Mouse (Mus musculus): ENCODE results near the gene Tnfsfm13. TPM values are rescaled to one million over a fixed set of nuclear protein-coding genes. Genes with fewer than 3 reads are reported as not detected.

Gene Tnfsfm13
- total and polyA plus RNA-seq, 3 experiments, result not detected

GRCm38 (mm10) chr11:69654760-69655159 lies 41.1 kb downstream of the Tnfsfm13 start:
- DNase-seq (ENCODE audit: low spot score), result no peak
- Histone ChIP-seq H3K4me3 (ENCODE audit: low read depth, low read length) (no peak overlapping the region), H3K9me3 (replicated peaks) (no peaks in the 10 kb centered on the region), H3K27me3 (ENCODE audit: insufficient read depth, low read length) (no peaks in the 10 kb centered on the region), H3K36me3 (replicated peaks) (peaks cover 96% of the 10 kb centered on the region), H3K4me1 (ENCODE audit: insufficient read depth, low read depth, low read length) (peaks cover 63% of the 10 kb centered on the region)
- TF ChIP-seq CTCF (IDR thresholded peaks at IDR 0.05; ENCODE audit: low read depth, low read length), result no peak
- no peak for TF ChIP-seq POLR2AphosphoS5 (IDR thresholded peaks at IDR 0.05; ENCODE audit: insufficient replicate concordance, low read depth, low read length)
- TF ChIP-seq TAL1 (conservative IDR thresholded peaks at IDR 0.05; ENCODE audit: low read depth, low read length), result no peak
- TF ChIP-seq GATA1 (IDR thresholded peaks at IDR 0.05; ENCODE audit: borderline replicate concordance, low read length), result no peak
- TF ChIP-seq GATA2 (IDR thresholded peaks at IDR 0.05; ENCODE audit: borderline replicate concordance, low read depth, low read length), result no peak
- no peak for ATAC-seq (ENCODE audit: extremely low read depth, insufficient number of reproducible peaks, low FRiP score, poor library complexity, severe bottlenecking)

GRCm38 (mm10) chr11:69653399-69653798 lies 42.5 kb downstream of the Tnfsfm13 start:
- Histone ChIP-seq H3K4me3 (ENCODE audit: low read depth, low read length) (no peak overlapping the region), H3K4me1 (ENCODE audit: insufficient read depth, low read depth, low read length) (peaks cover 56% of the 10 kb centered on the region), H3K9me3 (replicated peaks) (no peaks in the 10 kb centered on the region), H3K36me3 (replicated peaks) (peaks cover 98% of the 10 kb centered on the region), H3K27me3 (ENCODE audit: insufficient read depth, low read length) (no peaks in the 10 kb centered on the region)
- TF ChIP-seq POLR2AphosphoS5 (IDR thresholded peaks at IDR 0.05; ENCODE audit: insufficient replicate concordance, low read depth, low read length) (no peak), GATA1 (IDR thresholded peaks at IDR 0.05; ENCODE audit: borderline replicate concordance, low read length) (no peak), GATA2 (IDR thresholded peaks at IDR 0.05; ENCODE audit: borderline replicate concordance, low read depth, low read length) (no peak), CTCF (IDR thresholded peaks at IDR 0.05; ENCODE audit: low read depth, low read length) (no peak), TAL1 (conservative IDR thresholded peaks at IDR 0.05; ENCODE audit: low read depth, low read length) (no peak)
- ATAC-seq (ENCODE audit: extremely low read depth, insufficient number of reproducible peaks, low FRiP score, poor library complexity, severe bottlenecking) (no peak), DNase-seq (ENCODE audit: low spot score) (no peak)

GRCm38 (mm10) chr11:69645860-69646259 lies 50.0 kb downstream of the Tnfsfm13 start:
- TF ChIP-seq CTCF (IDR thresholded peaks at IDR 0.05; ENCODE audit: low read depth, low read length) (no peak), TAL1 (conservative IDR thresholded peaks at IDR 0.05; ENCODE audit: low read depth, low read length) (no peak), GATA2 (IDR thresholded peaks at IDR 0.05; ENCODE audit: borderline replicate concordance, low read depth, low read length) (no peak), POLR2AphosphoS5 (IDR thresholded peaks at IDR 0.05; ENCODE audit: insufficient replicate concordance, low read depth, low read length) (no peak), GATA1 (IDR thresholded peaks at IDR 0.05; ENCODE audit: borderline replicate concordance, low read length) (no peak)
- ATAC-seq (ENCODE audit: extremely low read depth, insufficient number of reproducible peaks, low FRiP score, poor library complexity, severe bottlenecking), result no peak
- no peak for DNase-seq (ENCODE audit: low spot score)

GRCm38 (mm10) chr11:69635471-69635870 lies 60.4 kb downstream of the Tnfsfm13 start:
- DNase-seq (ENCODE audit: low spot score) (no peak), ATAC-seq (ENCODE audit: extremely low read depth, insufficient number of reproducible peaks, low FRiP score, poor library complexity, severe bottlenecking) (no peak)
- no peak for TF ChIP-seq POLR2AphosphoS5 (IDR thresholded peaks at IDR 0.05; ENCODE audit: insufficient replicate concordance, low read depth, low read length)
- no peak for TF ChIP-seq CTCF (IDR thresholded peaks at IDR 0.05; ENCODE audit: low read depth, low read length)
- TF ChIP-seq TAL1 (conservative IDR thresholded peaks at IDR 0.05; ENCODE audit: low read depth, low read length), result no peak
- no peak for TF ChIP-seq GATA1 (IDR thresholded peaks at IDR 0.05; ENCODE audit: borderline replicate concordance, low read length)
- TF ChIP-seq GATA2 (IDR thresholded peaks at IDR 0.05; ENCODE audit: borderline replicate concordance, low read depth, low read length), result no peak
- Histone ChIP-seq H3K4me3 (ENCODE audit: low read depth, low read length) (no peak overlapping the region), H3K9me3 (replicated peaks) (no peaks in the 10 kb centered on the region), H3K27me3 (ENCODE audit: insufficient read depth, low read length) (no peaks in the 10 kb centered on the region), H3K4me1 (ENCODE audit: insufficient read depth, low read depth, low read length) (peaks cover 46% of the 10 kb centered on the region), H3K36me3 (replicated peaks) (peaks cover 43% of the 10 kb centered on the region)

More at GRCm38 (mm10) chr11:69645860-69646259, 50.0 kb downstream of the Tnfsfm13 start:
- no peaks in the 10 kb centered on the region for H3K27me3 ChIP-seq (ENCODE audit: insufficient read depth, low read length)
- no peak overlapping the region for H3K4me3 ChIP-seq (ENCODE audit: low read depth, low read length)
- peaks cover 9% of the 10 kb centered on the region for H3K4me1 ChIP-seq (ENCODE audit: insufficient read depth, low read depth, low read length)
- H3K36me3 ChIP-seq (replicated peaks), result peaks cover 95% of the 10 kb centered on the region
- H3K9me3 ChIP-seq (replicated peaks), result no peaks in the 10 kb centered on the region

GRCm38 (mm10) chr11:69633128-69633866 lies 62.6 kb downstream of the Tnfsfm13 start:
- H3K4me1 ChIP-seq (ENCODE audit: insufficient read depth, low read depth, low read length), result peaks cover 49% of the 10 kb centered on the region
- H3K4me3 ChIP-seq (ENCODE audit: low read depth, low read length), result peak overlapping the region; percentile 90
- H3K9me3 ChIP-seq (replicated peaks), result no peaks in the 10 kb centered on the region
- TF ChIP-seq GATA2 (IDR thresholded peaks at IDR 0.05; ENCODE audit: borderline replicate concordance, low read depth, low read length) (no peak), POLR2AphosphoS5 (IDR thresholded peaks at IDR 0.05; ENCODE audit: insufficient replicate concordance, low read depth, low read length) (no peak), GATA1 (IDR thresholded peaks at IDR 0.05; ENCODE audit: borderline replicate concordance, low read length) (no peak), CTCF (IDR thresholded peaks at IDR 0.05; ENCODE audit: low read depth, low read length) (no peak), TAL1 (conservative IDR thresholded peaks at IDR 0.05; ENCODE audit: low read depth, low read length) (no peak)
- DNase-seq (ENCODE audit: low spot score), result peak; percentile 70
- no peaks in the 10 kb centered on the region for H3K27me3 ChIP-seq (ENCODE audit: insufficient read depth, low read length)
- ATAC-seq (ENCODE audit: extremely low read depth, insufficient number of reproducible peaks, low FRiP score, poor library complexity, severe bottlenecking), result no peak
- peaks cover 25% of the 10 kb centered on the region for H3K36me3 ChIP-seq (replicated peaks)

Other genes starting within 250 kb of the Tnfsfm13 start
Only the 20 nearest of the 36 such genes appear.
- gene Wrap53, start 115.8 kb downstream of the Tnfsfm13 start, total RNA-seq (2014; fragmentation: Nextera tagmentation), result 20.5 and 26.1 TPM in 2 replicates
- gene Wrap53, start 115.8 kb downstream of the Tnfsfm13 start, total RNA-seq (2017), result 9.6 and 9.8 TPM in 2 replicates
- gene Wrap53, start 115.8 kb downstream of the Tnfsfm13 start, polyA plus RNA-seq (2012), result 15.7 and 22.0 TPM in 2 replicates
- gene Trp53, start 115.7 kb downstream of the Tnfsfm13 start, total RNA-seq (2014; fragmentation: Nextera tagmentation), result 228 and 271 TPM in 2 replicates
- gene Trp53, start 115.7 kb downstream of the Tnfsfm13 start, total RNA-seq (2017), result 52.1 and 57.4 TPM in 2 replicates
- 141 and 175 TPM in 2 replicates for gene Trp53, start 115.7 kb downstream of the Tnfsfm13 start, polyA plus RNA-seq (2012)
- 84.5 and 116 TPM in 2 replicates for gene Atp1b2, start 90.2 kb downstream of the Tnfsfm13 start, total RNA-seq (2014; fragmentation: Nextera tagmentation)
- 3.6 and 4.8 TPM in 2 replicates for gene Atp1b2, start 90.2 kb downstream of the Tnfsfm13 start, total RNA-seq (2017)
- 50.0 and 54.6 TPM in 2 replicates for gene Atp1b2, start 90.2 kb downstream of the Tnfsfm13 start, polyA plus RNA-seq (2012)
- gene Shbg, start 78.2 kb downstream of the Tnfsfm13 start, total RNA-seq (2014; fragmentation: Nextera tagmentation), result not detected in 2 replicates
- not detected in 2 replicates for gene Shbg, start 78.2 kb downstream of the Tnfsfm13 start, total RNA-seq (2017)
- not detected in 2 replicates for gene Shbg, start 78.2 kb downstream of the Tnfsfm13 start, polyA plus RNA-seq (2012)
- gene Sat2, start 74.1 kb downstream of the Tnfsfm13 start, total RNA-seq (2014; fragmentation: Nextera tagmentation), result 2.4 and 7.3 TPM in 2 replicates
- 1.5 and 2.6 TPM in 2 replicates for gene Sat2, start 74.1 kb downstream of the Tnfsfm13 start, total RNA-seq (2017)
- 0.09 TPM in 1 of 2 replicates, not detected in the other for gene Sat2, start 74.1 kb downstream of the Tnfsfm13 start, polyA plus RNA-seq (2012)
- gene Fxr2, start 63.1 kb downstream of the Tnfsfm13 start, total RNA-seq (2014; fragmentation: Nextera tagmentation), result 90.1 and 92.9 TPM in 2 replicates
- gene Fxr2, start 63.1 kb downstream of the Tnfsfm13 start, total RNA-seq (2017), result 44.9 and 53.6 TPM in 2 replicates
- 77.8 and 82.4 TPM in 2 replicates for gene Fxr2, start 63.1 kb downstream of the Tnfsfm13 start, polyA plus RNA-seq (2012)
- 2.1 TPM in 1 of 2 replicates, not detected in the other for gene Sox15, start 40.8 kb downstream of the Tnfsfm13 start, total RNA-seq (2014; fragmentation: Nextera tagmentation)
- gene Sox15, start 40.8 kb downstream of the Tnfsfm13 start, total RNA-seq (2017), result 0.17 TPM in 1 of 2 replicates, not detected in the other
- gene Sox15, start 40.8 kb downstream of the Tnfsfm13 start, polyA plus RNA-seq (2012), result 0.20 and 0.36 TPM in 2 replicates
- gene Mpdu1, start 33.5 kb downstream of the Tnfsfm13 start, total RNA-seq (2014; fragmentation: Nextera tagmentation), result 27.0 and 31.1 TPM in 2 replicates
- gene Mpdu1, start 33.5 kb downstream of the Tnfsfm13 start, total RNA-seq (2017), result 43.4 and 63.6 TPM in 2 replicates
- gene Mpdu1, start 33.5 kb downstream of the Tnfsfm13 start, polyA plus RNA-seq (2012), result 22.7 and 24.9 TPM in 2 replicates
- gene Cd68, start 29.9 kb downstream of the Tnfsfm13 start, total RNA-seq (2014; fragmentation: Nextera tagmentation), result 3.5 TPM in 1 of 2 replicates, not detected in the other
- gene Cd68, start 29.9 kb downstream of the Tnfsfm13 start, total RNA-seq (2017), result 5.0 and 6.1 TPM in 2 replicates
- gene Cd68, start 29.9 kb downstream of the Tnfsfm13 start, polyA plus RNA-seq (2012), result 2.2 and 2.3 TPM in 2 replicates
- 986 and 993 TPM in 2 replicates for gene Eif4a1, start 23.7 kb downstream of the Tnfsfm13 start, total RNA-seq (2014; fragmentation: Nextera tagmentation)
- 986 and 1,008 TPM in 2 replicates for gene Eif4a1, start 23.7 kb downstream of the Tnfsfm13 start, total RNA-seq (2017)
- 197 and 231 TPM in 2 replicates for gene Eif4a1, start 23.7 kb downstream of the Tnfsfm13 start, polyA plus RNA-seq (2012)
- gene Senp3, start 14.0 kb downstream of the Tnfsfm13 start, total RNA-seq (2014; fragmentation: Nextera tagmentation), result 111 and 128 TPM in 2 replicates
- gene Senp3, start 14.0 kb downstream of the Tnfsfm13 start, total RNA-seq (2017), result 107 and 111 TPM in 2 replicates
- 125 and 142 TPM in 2 replicates for gene Senp3, start 14.0 kb downstream of the Tnfsfm13 start, polyA plus RNA-seq (2012)
- gene Tnfsf13, start 10.3 kb downstream of the Tnfsfm13 start, total RNA-seq (2014; fragmentation: Nextera tagmentation), result not detected in 2 replicates
- gene Tnfsf13, start 10.3 kb downstream of the Tnfsfm13 start, total RNA-seq (2017), result not detected in 2 replicates
- not detected in 2 replicates for gene Tnfsf13, start 10.3 kb downstream of the Tnfsfm13 start, polyA plus RNA-seq (2012)
- not detected in 2 replicates for gene Tnfsf12, start 249 bp downstream of the Tnfsfm13 start, total RNA-seq (2014; fragmentation: Nextera tagmentation)
- gene Tnfsf12, start 249 bp downstream of the Tnfsfm13 start, total RNA-seq (2017), result not detected in 2 replicates
- not detected in 2 replicates for gene Tnfsf12, start 249 bp downstream of the Tnfsfm13 start, polyA plus RNA-seq (2012)
- gene Polr2a, start 62.5 kb upstream of the Tnfsfm13 start, total RNA-seq (2014; fragmentation: Nextera tagmentation), result 192 and 251 TPM in 2 replicates
- gene Polr2a, start 62.5 kb upstream of the Tnfsfm13 start, total RNA-seq (2017), result 21.3 and 26.2 TPM in 2 replicates
- 116 and 119 TPM in 2 replicates for gene Polr2a, start 62.5 kb upstream of the Tnfsfm13 start, polyA plus RNA-seq (2012)
- gene Slc35g3, start 65.9 kb upstream of the Tnfsfm13 start, total RNA-seq (2014; fragmentation: Nextera tagmentation), result 1.1 TPM in 1 of 2 replicates, not detected in the other
- gene Slc35g3, start 65.9 kb upstream of the Tnfsfm13 start, total RNA-seq (2017), result 0.27 TPM in 1 of 2 replicates, not detected in the other
- 0.18 TPM in 2 replicates for gene Slc35g3, start 65.9 kb upstream of the Tnfsfm13 start, polyA plus RNA-seq (2012)
- gene Zbtb4, start 69.8 kb upstream of the Tnfsfm13 start, total RNA-seq (2014; fragmentation: Nextera tagmentation), result 18.4 and 19.0 TPM in 2 replicates
- gene Zbtb4, start 69.8 kb upstream of the Tnfsfm13 start, total RNA-seq (2017), result 5.6 and 8.6 TPM in 2 replicates
- 13.0 and 13.4 TPM in 2 replicates for gene Zbtb4, start 69.8 kb upstream of the Tnfsfm13 start, polyA plus RNA-seq (2012)
- gene Chrnb1, start 99.8 kb upstream of the Tnfsfm13 start, total RNA-seq (2014; fragmentation: Nextera tagmentation), result 2.3 and 2.8 TPM in 2 replicates
- gene Chrnb1, start 99.8 kb upstream of the Tnfsfm13 start, total RNA-seq (2017), result 1.1 and 1.2 TPM in 2 replicates
- gene Chrnb1, start 99.8 kb upstream of the Tnfsfm13 start, polyA plus RNA-seq (2012), result 0.39 and 0.50 TPM in 2 replicates
- gene Fgf11, start 105.8 kb upstream of the Tnfsfm13 start, total RNA-seq (2014; fragmentation: Nextera tagmentation), result 24.9 and 28.9 TPM in 2 replicates
- gene Fgf11, start 105.8 kb upstream of the Tnfsfm13 start, total RNA-seq (2017), result 3.6 and 4.2 TPM in 2 replicates
- 7.7 and 8.6 TPM in 2 replicates for gene Fgf11, start 105.8 kb upstream of the Tnfsfm13 start, polyA plus RNA-seq (2012)
- gene Tmem102, start 109.5 kb upstream of the Tnfsfm13 start, total RNA-seq (2014; fragmentation: Nextera tagmentation), result not detected in 2 replicates
- not detected in 2 replicates for gene Tmem102, start 109.5 kb upstream of the Tnfsfm13 start, total RNA-seq (2017)
- not detected in 2 replicates for gene Tmem102, start 109.5 kb upstream of the Tnfsfm13 start, polyA plus RNA-seq (2012)
- gene Gm39566, start 119.2 kb upstream of the Tnfsfm13 start, total RNA-seq (2014; fragmentation: Nextera tagmentation), result not detected in 2 replicates
- 0.05 and 0.06 TPM in 2 replicates for gene Gm39566, start 119.2 kb upstream of the Tnfsfm13 start, total RNA-seq (2017)
- gene Gm39566, start 119.2 kb upstream of the Tnfsfm13 start, polyA plus RNA-seq (2012), result not detected in 2 replicates

Measured in G1E (cell line).